Mouse (Mus musculus) naive thymus-derived CD4-positive, alpha-beta T cell, adult 2 months (primary cell): ENCODE data around the gene C7.

Experiments
- DNase-seq: peaks from one replicate; pipeline ENCODE4 v3.0.0-alpha.2; 2011; ENCODE audit warnings: low read depth

The C7 gene

GRCm38 (mm10) chr15:4973355-4973754 is 90.2 kb downstream of the C7 start:
- no peak for DNase-seq
